Mouse (Mus musculus): ENCODE measurements around the gene Mdn1.
A peak's percentile ranks its signal among the peaks of the same experiment; 100 is the strongest.

Mdn1 gene

DNA sequence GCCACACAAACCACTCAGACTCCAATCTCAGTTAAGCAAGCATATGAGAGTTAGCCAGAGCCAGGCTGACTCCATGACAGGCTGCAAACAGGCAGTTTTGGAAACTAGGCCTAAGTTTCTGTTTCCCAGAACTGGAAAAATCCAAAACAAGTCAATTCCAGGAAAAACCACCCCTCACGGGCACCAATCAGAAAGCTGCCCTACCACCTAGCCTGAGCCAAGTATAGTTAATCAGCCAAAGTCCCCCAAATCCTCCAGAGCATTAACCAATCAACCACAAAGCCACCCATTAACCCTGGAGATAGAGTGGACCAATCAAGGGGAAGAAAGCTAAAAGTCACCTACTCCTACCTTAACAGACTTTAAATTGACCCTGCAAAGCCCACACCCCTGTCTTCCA is 130.2 kb downstream of the Mdn1 start:
- DNase-seq (ENCODE audit: low read depth, low spot score) = no peak

DNA sequence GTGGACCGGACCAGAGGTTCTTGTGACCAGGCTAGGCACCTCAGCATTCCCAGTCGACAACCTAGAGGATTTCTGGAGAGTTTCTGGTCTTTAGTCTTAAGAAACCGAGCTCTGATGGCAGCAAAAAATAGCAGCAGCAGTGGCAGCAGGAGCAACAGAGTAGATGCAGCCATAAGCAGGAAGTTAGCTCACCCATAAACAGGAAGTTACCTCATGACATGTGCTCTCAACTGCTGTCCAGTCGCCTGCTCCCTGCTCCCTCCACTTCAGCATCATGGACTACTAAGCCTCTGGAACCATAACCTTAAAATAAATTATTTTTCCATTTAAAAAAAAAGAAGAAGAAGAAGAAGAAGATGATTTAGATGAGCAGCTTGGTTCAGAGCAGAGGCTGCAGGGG is 132.1 kb downstream of the Mdn1 start:
- DNase-seq (ENCODE audit: low read depth, low spot score) = no peak

DNA sequence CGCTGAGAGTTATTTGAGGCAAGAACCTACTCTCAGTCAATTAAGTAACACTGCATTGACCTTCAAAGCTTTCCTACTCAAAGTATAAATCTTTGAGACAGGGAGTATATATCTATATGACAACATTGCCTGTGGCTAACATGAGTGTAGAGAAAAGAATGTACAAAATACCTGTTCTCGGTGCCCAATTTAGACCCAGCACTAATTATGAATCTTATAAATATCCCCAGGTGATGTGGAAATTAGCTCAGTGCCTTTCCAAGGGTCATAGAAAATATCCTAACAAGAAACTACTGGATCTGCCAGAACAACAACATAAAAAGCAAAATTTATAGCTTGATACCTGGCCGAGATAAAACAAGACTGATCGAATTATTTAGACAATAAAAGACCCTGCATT is 142.1 kb downstream of the Mdn1 start:
- no peak for DNase-seq (ENCODE audit: low read depth, low spot score)

DNA sequence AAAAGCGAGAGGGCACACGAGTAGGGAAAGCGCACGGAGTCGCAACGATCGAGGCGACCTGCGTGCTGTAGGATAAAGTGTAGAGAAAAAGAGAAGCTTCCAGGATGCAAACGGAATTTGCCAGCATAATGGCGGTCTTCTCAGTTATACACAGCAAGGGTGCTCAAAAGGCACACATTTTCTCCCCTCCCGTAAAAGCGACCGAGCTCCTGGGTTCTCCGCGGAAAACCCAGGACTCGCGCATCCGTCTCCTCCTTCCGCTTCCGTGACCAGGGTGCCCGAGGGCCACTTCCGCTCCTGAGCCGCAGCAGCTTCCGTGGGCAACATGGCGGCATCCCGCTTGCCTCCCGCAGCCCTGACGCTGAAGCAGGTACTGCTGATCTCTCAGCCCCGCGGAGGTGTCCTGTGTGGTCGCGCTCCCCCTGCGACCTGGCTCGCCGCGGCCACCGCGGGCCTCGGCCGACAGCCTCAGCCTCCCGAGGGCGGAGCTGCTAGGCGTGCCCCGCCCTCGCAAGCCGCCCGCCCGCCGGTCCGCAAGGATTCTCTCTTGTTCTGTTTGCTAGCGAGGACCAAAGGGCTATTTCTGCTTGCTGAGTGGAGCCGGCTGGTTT is 143.2 kb downstream of the Mdn1 start, which contains the start of gene Lyrm2:
Gene Lyrm2 (plus strand): TSS at position 288 of the 611 bp plus-strand sequence.
- DNase-seq (ENCODE audit: low read depth, low spot score) = peak; percentile 77

DNA sequence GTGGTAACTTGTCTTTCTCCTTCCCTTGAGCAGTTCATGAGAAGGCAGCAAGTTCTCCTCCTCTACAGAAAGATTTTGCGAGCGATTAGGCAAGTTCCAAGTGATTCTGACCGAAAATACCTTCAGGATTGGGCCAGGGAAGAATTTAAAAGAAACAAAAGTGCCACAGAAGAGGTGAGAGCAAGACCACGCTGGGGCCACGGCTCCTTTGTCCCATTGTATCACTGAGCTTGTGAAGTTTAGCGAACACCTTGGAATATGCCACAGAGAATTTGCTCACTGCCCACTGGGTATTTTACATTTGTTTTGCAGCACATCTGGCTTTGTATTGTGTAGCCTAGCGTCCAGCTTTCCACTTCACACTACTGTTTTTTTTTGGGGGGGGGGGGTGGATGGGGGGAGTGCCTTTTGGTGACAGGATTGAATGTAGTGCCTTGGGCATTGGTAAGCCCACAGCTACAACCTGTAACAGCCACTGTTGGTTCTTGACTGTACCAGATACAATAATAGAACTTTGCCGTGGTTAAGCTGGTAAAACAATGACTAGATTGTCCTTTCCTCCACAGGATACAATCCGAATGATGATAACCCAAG is 143.8 kb downstream of the Mdn1 start:
- DNase-seq (ENCODE audit: low read depth, low spot score) = peak; percentile 40

DNA sequence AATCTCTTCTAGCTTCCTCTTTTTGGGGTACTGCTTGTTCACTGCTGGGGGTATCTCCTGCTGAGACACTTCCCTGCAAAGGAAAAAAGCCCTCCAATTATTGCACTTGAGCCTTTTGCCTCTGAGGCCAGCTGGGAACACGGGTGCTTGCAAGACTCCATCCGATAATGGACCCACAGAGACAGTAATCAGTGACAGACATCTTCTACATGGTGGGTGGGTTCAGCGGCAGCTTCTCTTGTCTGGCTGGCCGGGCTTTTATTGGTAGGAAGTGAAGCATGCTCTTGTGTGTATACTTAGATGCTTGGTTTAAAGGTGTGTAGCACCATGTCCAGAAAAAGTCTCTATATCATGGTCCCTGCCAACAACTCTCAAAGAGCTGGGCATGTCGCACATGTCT is 160.6 kb downstream of the Mdn1 start:
- no peak for DNase-seq (ENCODE audit: low read depth, low spot score)

DNA sequence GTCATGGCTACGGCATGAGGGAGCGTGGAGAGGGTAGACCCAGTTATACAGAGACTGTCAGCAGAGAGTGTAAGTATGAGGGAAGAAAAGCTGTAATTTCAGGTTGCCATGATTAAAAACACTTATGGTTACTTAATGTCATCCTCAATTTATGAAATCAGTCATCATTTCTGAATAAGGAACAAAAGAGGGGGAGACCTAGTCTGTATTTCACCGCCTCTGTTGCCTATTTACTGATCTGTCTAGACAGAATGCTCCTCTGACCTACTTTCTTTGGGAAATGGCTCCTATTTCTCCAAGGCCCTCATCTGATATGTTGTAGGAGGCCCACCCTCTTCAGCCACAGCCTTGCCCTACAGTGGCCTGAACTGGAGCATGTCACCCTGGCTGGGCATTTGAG is 163.8 kb downstream of the Mdn1 start:
- no peak for DNase-seq (ENCODE audit: low read depth, low spot score)

DNA sequence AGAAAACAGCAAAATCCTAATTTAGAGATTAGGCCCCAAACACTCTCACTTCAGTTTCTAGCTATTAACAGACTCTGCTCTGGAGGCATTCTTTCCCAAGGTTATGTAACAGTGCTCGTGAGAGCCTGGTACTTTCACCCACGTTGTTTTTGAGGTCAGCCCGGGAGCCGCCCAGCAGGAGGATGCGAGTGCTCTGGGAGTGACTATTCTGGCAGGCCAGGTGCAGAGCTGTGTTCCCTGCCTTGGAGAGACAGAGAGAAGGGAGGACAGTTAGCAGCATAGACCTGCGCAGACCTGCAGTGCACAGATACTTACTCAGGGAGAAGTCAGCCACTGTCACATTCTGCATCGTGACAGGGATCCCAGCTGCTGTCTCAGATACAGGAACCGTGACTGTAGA is 167.3 kb downstream of the Mdn1 start:
- DNase-seq (ENCODE audit: low read depth, low spot score) = no peak

Measured in ES-CJ7 (cell line).